Mouse (Mus musculus): ENCODE data around the gene Actr1a. TPM values are rescaled to one million over a fixed set of nuclear protein-coding genes. Genes with fewer than 3 reads are reported as not detected.

Actr1a gene
- total RNA-seq, 2 experiments from 2014 or later: 179 to 197 TPM

GRCm38 (mm10) chr19:46347936-46348668, 47.4 kb downstream of the Actr1a start:
- no peak for TF ChIP-seq CTCF (IDR thresholded peaks at IDR 0.05)
- no peak for DNase-seq (ENCODE audit: extremely low spot score in 1 of 2, low spot score in 2 of 2)
- intact Hi-C loops (cut with DNase I): loop anchor here (2.0 to 5.0 kb wide), 2 partner anchors 47 to 154 kb away; partner anchors contain the start of genes Actr1a and Trim8

GRCm38 (mm10) chr19:46347146-46347545, 48.4 kb downstream of the Actr1a start:
- Histone ChIP-seq H3K4me3 (no peak overlapping the region), H3K27ac (no peak overlapping the region)
- TF ChIP-seq CTCF (IDR thresholded peaks at IDR 0.05): no peak
- DNase-seq (ENCODE audit: extremely low spot score in 1 of 2, low spot score in 2 of 2): no peak
- intact Hi-C loops (cut with DNase I): loop anchor here (5.0 kb wide), 1 partner anchor 155 kb away; the partner anchor contains the start of gene Trim8

More at GRCm38 (mm10) chr19:46347936-46348668, 47.4 kb downstream of the Actr1a start:
- Histone ChIP-seq H3K4me3 (peak overlapping the region; percentile 83), H3K27ac (peak overlapping the region; percentile 94)

DNA sequence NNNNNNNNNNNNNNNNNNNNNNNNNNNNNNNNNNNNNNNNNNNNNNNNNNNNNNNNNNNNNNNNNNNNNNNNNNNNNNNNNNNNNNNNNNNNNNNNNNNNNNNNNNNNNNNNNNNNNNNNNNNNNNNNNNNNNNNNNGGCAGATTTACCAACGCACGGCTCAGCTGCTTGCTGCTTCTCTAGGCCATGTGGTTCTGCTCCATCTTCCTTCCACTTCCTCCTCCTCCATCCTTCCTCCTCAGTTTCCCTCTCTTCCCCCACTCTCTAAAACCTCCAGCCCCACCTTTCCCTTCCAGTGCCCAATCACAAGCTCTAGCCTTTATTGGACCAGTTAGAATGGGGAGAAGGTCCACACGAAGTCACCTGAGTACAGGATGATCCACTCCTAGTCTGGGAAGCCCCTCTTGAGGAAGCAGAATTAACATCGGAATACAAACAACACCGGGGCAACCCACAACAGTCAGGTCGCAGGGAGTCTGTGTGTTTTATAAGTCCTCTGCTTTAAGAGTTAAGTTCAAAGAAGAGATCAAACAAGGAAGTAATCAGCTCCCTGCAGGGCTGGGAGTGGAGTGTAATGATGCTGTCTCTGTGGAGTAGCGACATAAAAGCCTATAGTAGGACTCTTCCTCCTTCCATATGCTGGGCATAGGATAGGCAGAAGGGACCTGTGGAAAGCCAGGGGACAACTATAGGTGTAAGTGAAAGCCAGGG, 50.7 kb downstream of the Actr1a start:
- no peak for DNase-seq (ENCODE audit: extremely low spot score in 1 of 2, low spot score in 2 of 2)
- TF ChIP-seq CTCF (IDR thresholded peaks at IDR 0.05): no peak
- intact Hi-C loops (cut with DNase I): loop anchor here (5.0 kb wide), 1 partner anchor 157 kb away; the partner anchor contains the start of gene Trim8
- Histone ChIP-seq H3K27ac (no peak overlapping the region), H3K4me3 (no peak overlapping the region)

GRCm38 (mm10) chr19:46339287-46339971, 56.1 kb downstream of the Actr1a start:
- intact Hi-C loops (cut with DNase I): loop anchor here (2.0 kb wide), 3 partner anchors 17 to 111 kb away; no protein-coding TSS in a partner anchor
- Histone ChIP-seq H3K27ac (peak overlapping the region; percentile 94), H3K4me3 (no peak overlapping the region)
- DNase-seq (ENCODE audit: extremely low spot score in 1 of 2, low spot score in 2 of 2): peak in 1 of 2 experiments; percentile 35
- no peak for TF ChIP-seq CTCF (IDR thresholded peaks at IDR 0.05)

DNA sequence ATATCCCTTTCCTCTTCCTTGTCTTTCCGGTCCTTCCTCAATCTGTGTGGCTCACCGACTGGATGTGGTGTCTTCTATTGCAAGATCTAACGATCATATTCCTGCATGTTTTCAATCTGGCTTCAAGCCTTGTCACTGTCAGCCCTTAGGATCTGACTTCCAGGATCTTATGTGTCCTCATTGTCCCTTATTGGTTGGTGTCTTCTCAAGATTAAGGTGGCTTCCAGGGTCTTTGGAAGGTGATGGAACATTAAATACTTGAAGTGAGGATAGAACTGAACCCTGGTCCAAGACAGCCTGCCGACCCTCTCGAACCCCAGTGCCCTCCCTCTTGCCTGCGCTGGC, 56.6 kb downstream of the Actr1a start:
- Histone ChIP-seq H3K27ac (peak overlapping the region; percentile 94), H3K4me3 (peak overlapping the region; percentile 24; the same call in 1 of the 2 replicates)
- DNase-seq (ENCODE audit: extremely low spot score in 1 of 2, low spot score in 2 of 2): no peak
- intact Hi-C loops (cut with DNase I): loop anchor here (2.0 kb wide), 3 partner anchors 18 to 112 kb away; no protein-coding TSS in a partner anchor
- no peak for TF ChIP-seq CTCF (IDR thresholded peaks at IDR 0.05)

- peak; percentile 80 for TF ChIP-seq CTCF (IDR thresholded peaks at IDR 0.05)
- Histone ChIP-seq H3K4me3 (peak within 1 kb of the TSS; percentile 79), H3K27ac (peak within 1 kb of the TSS; percentile 94)
- intact Hi-C loops (cut with DNase I): loop anchor here (2.0 kb wide), 3 partner anchors 18 to 112 kb away; no protein-coding TSS in a partner anchor
- DNase-seq (ENCODE audit: extremely low spot score in 1 of 2, low spot score in 2 of 2): peak; percentile 97 to 99
Measured at GRCm38 (mm10) chr19:46338331-46338936, 57.1 kb downstream of the Actr1a start, which contains the start of gene Cuedc2. Gene Cuedc2, minus strand, starts transcription at chr19:46338702.

DNA sequence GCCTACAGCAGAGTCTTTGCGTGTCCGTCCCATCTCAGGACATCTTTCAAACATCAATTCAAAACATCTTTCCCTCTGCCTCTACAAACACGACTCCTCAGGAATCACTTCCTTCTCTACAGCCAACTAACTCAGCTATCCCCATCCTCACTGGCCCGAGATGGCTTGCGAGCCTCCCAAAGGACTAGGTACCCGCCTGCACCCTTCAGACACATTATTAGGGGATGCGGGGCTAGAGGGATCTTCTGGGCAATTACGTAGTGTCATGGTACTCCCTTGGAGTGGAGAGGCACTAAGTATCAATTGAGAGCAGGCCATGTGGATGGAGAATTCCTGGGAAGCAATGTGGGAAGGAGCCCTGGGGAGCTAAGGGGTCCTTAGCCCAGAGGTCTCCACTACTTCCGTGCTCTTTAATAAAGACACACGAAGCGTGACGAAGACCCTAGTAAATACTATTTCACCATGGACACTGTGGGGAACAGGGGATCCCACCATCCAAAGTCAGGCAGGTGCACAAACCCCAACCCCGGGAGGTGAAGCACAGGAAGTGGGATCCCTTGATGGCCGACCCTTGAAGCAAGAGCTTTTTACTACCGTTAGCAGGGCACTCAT, 57.7 kb downstream of the Actr1a start:
- intact Hi-C loops (cut with DNase I): loop anchor here (2.0 kb wide), 3 partner anchors 19 to 113 kb away; no protein-coding TSS in a partner anchor
- TF ChIP-seq CTCF (IDR thresholded peaks at IDR 0.05): no peak

DNA sequence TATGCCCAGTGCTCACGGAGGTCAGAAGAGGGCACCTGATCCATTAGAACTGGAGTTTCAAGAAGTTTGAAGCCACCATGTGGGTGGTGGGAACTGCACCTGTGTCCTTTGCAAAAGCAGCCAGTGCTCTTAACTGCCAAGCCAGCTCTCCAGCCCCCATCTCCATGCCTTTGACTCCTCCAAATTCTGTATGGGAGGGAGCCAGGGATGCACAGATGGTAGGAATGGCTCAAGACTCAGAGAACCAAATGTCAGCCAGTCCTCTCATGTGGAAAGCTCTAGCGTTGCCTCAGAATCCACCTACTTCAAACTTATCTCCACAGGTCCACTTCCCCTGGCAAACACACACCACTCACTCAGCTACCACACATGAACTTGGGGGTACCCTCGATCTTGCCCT, 61.6 kb downstream of the Actr1a start:
- intact Hi-C loops (cut with DNase I): no loop called here
- peak in 1 of 2 experiments; percentile 15 for DNase-seq (ENCODE audit: extremely low spot score in 1 of 2, low spot score in 2 of 2)
- Histone ChIP-seq H3K4me3 (no peak overlapping the region), H3K27ac (no peak overlapping the region)
- no peak for TF ChIP-seq CTCF (IDR thresholded peaks at IDR 0.05)

More for the DNA sequence above, 57.7 kb downstream of the Actr1a start:
- Histone ChIP-seq H3K27ac (peak overlapping the region; percentile 94), H3K4me3 (peak overlapping the region; percentile 79)
- DNase-seq (ENCODE audit: extremely low spot score in 1 of 2, low spot score in 2 of 2): no peak

DNA sequence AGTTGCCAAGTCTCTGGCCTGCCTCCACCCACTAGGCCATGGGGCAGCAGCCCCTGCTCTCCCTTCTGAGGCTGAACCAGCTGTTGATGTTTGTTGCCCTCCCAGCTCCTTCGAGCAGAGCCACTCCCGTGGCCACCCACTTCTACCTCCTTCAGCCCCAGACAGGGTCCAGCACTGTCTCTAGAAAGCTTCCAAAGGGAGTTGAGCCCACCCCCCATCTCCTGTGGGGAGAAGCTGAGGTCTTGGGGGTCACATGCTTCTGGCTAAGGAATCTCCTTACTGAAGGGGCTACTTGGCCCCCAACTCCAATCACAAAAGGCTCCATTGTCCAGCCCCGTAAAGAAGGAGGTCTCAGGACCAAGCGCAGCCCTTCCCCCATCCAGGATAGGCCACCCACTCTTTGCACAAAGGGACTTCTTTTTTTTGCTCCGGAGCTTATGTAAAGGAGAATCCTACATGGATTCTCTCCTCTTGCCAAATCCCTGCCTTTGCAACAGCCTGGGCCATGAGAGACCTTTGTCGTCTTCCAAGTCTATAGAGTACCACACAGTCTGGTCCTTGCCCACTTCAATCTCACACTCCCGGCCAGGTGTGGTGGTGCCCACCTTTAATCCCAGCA, 62.7 kb downstream of the Actr1a start:
- intact Hi-C loops (cut with DNase I): no loop called here
- DNase-seq (ENCODE audit: extremely low spot score in 1 of 2, low spot score in 2 of 2): peak in 1 of 2 experiments; percentile 19
- Histone ChIP-seq H3K4me3 (no peak overlapping the region), H3K27ac (peak overlapping the region; percentile 87)
- TF ChIP-seq CTCF (IDR thresholded peaks at IDR 0.05): no peak

DNA sequence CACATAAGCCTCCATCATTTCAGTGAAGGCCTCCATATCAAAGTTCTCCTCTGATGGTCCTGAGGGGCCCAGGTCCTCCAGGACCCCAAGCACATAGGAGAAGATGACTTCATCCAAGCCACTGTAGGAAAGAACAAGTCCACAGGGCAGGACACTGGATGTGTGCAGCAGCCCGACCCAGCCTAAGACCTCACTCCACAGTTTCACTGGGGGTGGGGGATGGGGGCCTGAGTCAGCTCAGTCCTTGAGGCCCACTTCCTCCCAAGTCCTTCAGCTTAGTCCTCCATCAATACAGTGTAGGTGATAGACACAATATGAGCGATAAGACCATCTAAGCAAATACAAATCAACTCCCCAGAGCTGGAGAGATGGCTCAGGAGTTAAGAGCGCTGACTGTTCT, 63.6 kb downstream of the Actr1a start:
- Histone ChIP-seq H3K27ac (no peak overlapping the region), H3K4me3 (no peak overlapping the region)
- intact Hi-C loops (cut with DNase I): no loop called here
- no peak for TF ChIP-seq CTCF (IDR thresholded peaks at IDR 0.05)
- peak in 1 of 2 experiments; percentile 9 for DNase-seq (ENCODE audit: extremely low spot score in 1 of 2, low spot score in 2 of 2)
